Mouse (Mus musculus): Measurements from ENCODE around the gene Tmem35b. TPM values are rescaled to one million over a fixed set of nuclear protein-coding genes. Genes with fewer than 3 reads are reported as not detected.

The Tmem35b gene
- polyA plus RNA-seq, 1 experiment from 2014 or later, result 19.4 TPM

DNA sequence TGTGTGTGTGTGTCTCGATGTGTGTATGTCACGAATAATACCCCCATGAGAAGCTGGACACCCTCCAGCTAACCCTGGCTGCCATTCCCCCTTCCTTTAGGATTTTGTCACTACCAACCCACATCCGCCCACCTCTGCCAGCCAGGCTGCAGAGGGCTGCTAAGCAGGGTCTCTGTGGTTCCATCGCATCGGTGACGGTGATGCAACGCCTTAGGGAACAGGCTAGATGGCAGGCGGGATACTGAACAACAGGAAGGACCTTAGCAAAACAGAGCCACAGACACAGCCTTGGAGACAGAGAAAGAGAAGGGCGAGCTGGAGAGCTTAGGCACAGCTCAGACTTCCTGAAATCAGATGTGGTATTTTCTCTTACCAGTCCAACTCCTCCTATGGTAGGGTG, 55.2 kb downstream of the Tmem35b start:
- H3K27ac ChIP-seq (ENCODE audit: low read length), result no peak overlapping the region
- H3K9ac ChIP-seq (replicated peaks; ENCODE audit: low read depth, low read length), result no peak overlapping the region
- no peaks in the 10 kb centered on the region for H3K27me3 ChIP-seq (ENCODE audit: control insufficient read depth, insufficient read depth, low read length)
- H3K4me3 ChIP-seq (ENCODE audit: low read depth, low read length), result no peak overlapping the region
- no peaks in the 10 kb centered on the region for H3K9me3 ChIP-seq (ENCODE audit: control insufficient read depth, low read depth, low read length)
- ATAC-seq (ENCODE audit: insufficient number of reproducible peaks, insufficient read depth, low FRiP score, low read depth), result no peak
- WGBS, result 45% methylated on average over 9 of the region's 9 CpGs
- H3K4me2 ChIP-seq (replicated peaks; ENCODE audit: low read depth, low read length), result no peak overlapping the region
- H3K36me3 ChIP-seq (ENCODE audit: control insufficient read depth, insufficient read depth, low read length), result no peaks in the 10 kb centered on the region
- no peaks in the 10 kb centered on the region for H3K4me1 ChIP-seq (ENCODE audit: control insufficient read depth, insufficient read depth, low read length)

Other genes with a start within 250 kb of the Tmem35b start
- 28.9 and 34.7 TPM in 2 replicates for gene Zmym4, start 155.6 kb upstream of the Tmem35b start, polyA plus RNA-seq (2014; fragmentation: Nextera tagmentation; extraction: Ambion mirVana)
- gene Sfpq, start 102.4 kb upstream of the Tmem35b start, polyA plus RNA-seq (2014; fragmentation: Nextera tagmentation; extraction: Ambion mirVana), result 128 and 142 TPM in 2 replicates
- gene Zmym1, start 62.5 kb upstream of the Tmem35b start, polyA plus RNA-seq (2014; fragmentation: Nextera tagmentation; extraction: Ambion mirVana), result 19.5 and 25.5 TPM in 2 replicates
- 26.8 and 30.0 TPM in 2 replicates for gene Zmym6, start 46.3 kb upstream of the Tmem35b start, polyA plus RNA-seq (2014; fragmentation: Nextera tagmentation; extraction: Ambion mirVana)
- 1.5 TPM in 2 replicates for gene Dlgap3, start 45.5 kb downstream of the Tmem35b start, polyA plus RNA-seq (2014; fragmentation: Nextera tagmentation; extraction: Ambion mirVana)
- gene Smim12, start 120.1 kb downstream of the Tmem35b start, polyA plus RNA-seq (2014; fragmentation: Nextera tagmentation; extraction: Ambion mirVana), result 55.4 and 55.6 TPM in 2 replicates
- gene Gja4, start 190.3 kb downstream of the Tmem35b start, polyA plus RNA-seq (2014; fragmentation: Nextera tagmentation; extraction: Ambion mirVana), result 20.3 and 20.7 TPM in 2 replicates
- 4.3 and 5.2 TPM in 2 replicates for gene Gjb3, start 207.2 kb downstream of the Tmem35b start, polyA plus RNA-seq (2014; fragmentation: Nextera tagmentation; extraction: Ambion mirVana)
- 0.35 TPM in 1 of 2 replicates, not detected in the other for gene Gjb4, start 230.4 kb downstream of the Tmem35b start, polyA plus RNA-seq (2014; fragmentation: Nextera tagmentation; extraction: Ambion mirVana)
- gene Gjb5, start 234.5 kb downstream of the Tmem35b start, polyA plus RNA-seq (2014; fragmentation: Nextera tagmentation; extraction: Ambion mirVana), result 0.38 and 1.0 TPM in 2 replicates

All from stomach, embryonic 14.5 days (tissue).